Mouse (Mus musculus) spleen, adult 18-20 months (tissue): ENCODE measurements at regions not wholly inside any gene's neighbourhood (a gene's known extent, or its start where the extent isn't known, plus 50 kb on each side); places are given as distances from the start of the nearest gene placed in this dataset.

Experiments used
- DNase-seq, 2 experiments: peaks; one replicate each; pipeline ENCODE4 v3.0.0; 2022; ENCODE audit warnings: mixed read lengths in 2 of 2

GRCm38 (mm10) chr2:117731253-117731652 lies 380.4 kb upstream of the Thbs1 start:
- no peak for DNase-seq

GRCm38 (mm10) chr2:117742413-117742812 lies 369.3 kb upstream of the Thbs1 start:
- DNase-seq, result no peak

- no peak for DNase-seq
Observed at GRCm38 (mm10) chr2:117743901-117744300, 367.8 kb upstream of the Thbs1 start.

GRCm38 (mm10) chr2:117745767-117746166 lies 365.9 kb upstream of the Thbs1 start:
- DNase-seq, result no peak

- DNase-seq, result no peak
Observed at GRCm38 (mm10) chr2:117747136-117747535, 364.5 kb upstream of the Thbs1 start.

- DNase-seq, result no peak
Observed at GRCm38 (mm10) chr2:117748892-117749291, 362.8 kb upstream of the Thbs1 start.

- no peak for DNase-seq
Observed at GRCm38 (mm10) chr2:117759491-117760013, 352.1 kb upstream of the Thbs1 start.

- no peak for DNase-seq
Observed at GRCm38 (mm10) chr2:117763631-117764030, 348.0 kb upstream of the Thbs1 start.

GRCm38 (mm10) chr2:117765572-117765971 lies 346.1 kb upstream of the Thbs1 start:
- no peak for DNase-seq

- no peak for DNase-seq
Observed at GRCm38 (mm10) chr2:117766450-117766849, 345.2 kb upstream of the Thbs1 start.

- DNase-seq, result no peak
Observed at GRCm38 (mm10) chr2:117769402-117770114, 342.1 kb upstream of the Thbs1 start.

- no peak for DNase-seq
Observed at GRCm38 (mm10) chr2:117770115-117770485, 341.6 kb upstream of the Thbs1 start.

GRCm38 (mm10) chr2:117780287-117780686 lies 331.4 kb upstream of the Thbs1 start:
- DNase-seq, result no peak

GRCm38 (mm10) chr2:117780816-117781215 lies 330.9 kb upstream of the Thbs1 start:
- DNase-seq, result no peak

- DNase-seq, result no peak
Observed at GRCm38 (mm10) chr2:117787321-117787720, 324.4 kb upstream of the Thbs1 start.

GRCm38 (mm10) chr2:117794285-117794684 lies 317.4 kb upstream of the Thbs1 start:
- no peak for DNase-seq

GRCm38 (mm10) chr2:117801946-117802600 lies 309.6 kb upstream of the Thbs1 start:
- no peak for DNase-seq

GRCm38 (mm10) chr2:117802686-117803085 lies 309.0 kb upstream of the Thbs1 start:
- DNase-seq, result no peak

- DNase-seq, result no peak
Observed at GRCm38 (mm10) chr2:117804686-117805085, 307.0 kb upstream of the Thbs1 start.

GRCm38 (mm10) chr2:117807121-117807520 lies 304.6 kb upstream of the Thbs1 start:
- no peak for DNase-seq

- no peak for DNase-seq
Observed at GRCm38 (mm10) chr2:117811506-117811905, 300.2 kb upstream of the Thbs1 start.

- no peak for DNase-seq
Observed at GRCm38 (mm10) chr2:117811931-117812330, 299.7 kb upstream of the Thbs1 start.

- no peak for DNase-seq
Observed at GRCm38 (mm10) chr2:117819701-117820225, 291.9 kb upstream of the Thbs1 start.

GRCm38 (mm10) chr2:117820708-117821107 lies 291.0 kb upstream of the Thbs1 start:
- DNase-seq, result no peak
